Mouse (Mus musculus): ENCODE measurements at regions not wholly inside any gene's neighbourhood (a gene's known extent, or its start where the extent isn't known, plus 50 kb on each side); places are given as distances from the start of the nearest gene placed in this dataset.

GRCm38 (mm10) chr6:16963958-16964357 lies 65.7 kb upstream of the Tfec start:
- Histone ChIP-seq H3K4me3 (ENCODE audit: low read depth, low read length) (no peak overlapping the region), H3K9ac (ENCODE audit: low read length) (no peak overlapping the region), H3K4me1 (replicated peaks; ENCODE audit: control insufficient read depth, insufficient read depth, low read length) (no peaks in the 10 kb centered on the region), H3K36me3 (ENCODE audit: control insufficient read depth, insufficient read depth, low read length) (no peaks in the 10 kb centered on the region), H3K27me3 (ENCODE audit: control insufficient read depth, insufficient read depth, low read length) (no peaks in the 10 kb centered on the region), H3K27ac (ENCODE audit: low read depth, low read length) (no peak overlapping the region), H3K9me3 (ENCODE audit: control insufficient read depth, low read length) (no peaks in the 10 kb centered on the region), H3K4me2 (ENCODE audit: low read depth, low read length, severe bottlenecking) (no peak overlapping the region)
- DNase-seq (ENCODE audit: low spot score) (no peak), ATAC-seq (replicated peaks; ENCODE audit: low FRiP score) (no peak)
- 86% methylated on average over 3 of the region's 3 CpGs for WGBS

- Histone ChIP-seq H3K4me3 (ENCODE audit: low read depth, low read length) (no peak overlapping the region), H3K36me3 (ENCODE audit: control insufficient read depth, insufficient read depth, low read length) (no peaks in the 10 kb centered on the region), H3K27me3 (ENCODE audit: control insufficient read depth, insufficient read depth, low read length) (no peaks in the 10 kb centered on the region), H3K27ac (ENCODE audit: low read depth, low read length) (no peak overlapping the region), H3K9ac (ENCODE audit: low read length) (no peak overlapping the region), H3K9me3 (ENCODE audit: control insufficient read depth, low read length) (no peaks in the 10 kb centered on the region), H3K4me1 (replicated peaks; ENCODE audit: control insufficient read depth, insufficient read depth, low read length) (no peaks in the 10 kb centered on the region), H3K4me2 (ENCODE audit: low read depth, low read length, severe bottlenecking) (no peak overlapping the region)
- ATAC-seq (replicated peaks; ENCODE audit: low FRiP score) (no peak), DNase-seq (ENCODE audit: low spot score) (no peak)
- 91% methylated on average over 3 of the region's 3 CpGs for WGBS
Observed at GRCm38 (mm10) chr6:16958102-16958501, 59.9 kb upstream of the Tfec start.

- DNase-seq (ENCODE audit: low spot score): no peak
- no peak overlapping the region for H3K9ac ChIP-seq (ENCODE audit: low read length)
- no peaks in the 10 kb centered on the region for H3K4me1 ChIP-seq (replicated peaks; ENCODE audit: control insufficient read depth, insufficient read depth, low read length)
- ATAC-seq (replicated peaks; ENCODE audit: low FRiP score): no peak
- no peaks in the 10 kb centered on the region for H3K9me3 ChIP-seq (ENCODE audit: control insufficient read depth, low read length)
- 72% methylated on average over 6 of the region's 6 CpGs for WGBS
- H3K27ac ChIP-seq (ENCODE audit: low read depth, low read length): no peak overlapping the region
- no peak overlapping the region for H3K4me3 ChIP-seq (ENCODE audit: low read depth, low read length)
- H3K4me2 ChIP-seq (ENCODE audit: low read depth, low read length, severe bottlenecking): no peak overlapping the region
- H3K27me3 ChIP-seq (ENCODE audit: control insufficient read depth, insufficient read depth, low read length): no peaks in the 10 kb centered on the region
- no peaks in the 10 kb centered on the region for H3K36me3 ChIP-seq (ENCODE audit: control insufficient read depth, insufficient read depth, low read length)
Observed at GRCm38 (mm10) chr6:16956771-16957435, 58.7 kb upstream of the Tfec start.

Measured in forebrain, embryonic 11.5 days (tissue).